Mouse (Mus musculus) gastrocnemius, adult 18-20 months (tissue): Measurements from ENCODE around the gene Cox5b. TPM values are rescaled to one million over a fixed set of nuclear protein-coding genes. Genes with fewer than 3 reads are reported as not detected.

Experiments
- DNase-seq: peaks from one replicate; pipeline ENCODE4 v3.0.0; 2021; ENCODE audit warnings: low spot score
- total RNA-seq, 2 experiments: library from RNA; stranded (reverse); gene quantifications; 2 replicates each; pipeline ENCODE4 v1.2.3; 2021

Gene Cox5b
- total RNA-seq, 2 experiments from 2014 or later: 1,366 to 1,435 TPM

GRCm38 (mm10) chr1:36683810-36684467 lies 7.3 kb upstream of the Cox5b start:
- peak; percentile 82 for DNase-seq

GRCm38 (mm10) chr1:36690671-36691235 lies 496 bp upstream of the Cox5b start:
- no peak for DNase-seq

GRCm38 (mm10) chr1:36694871-36695270 lies 3.6 kb downstream of the Cox5b start:
- DNase-seq: no peak

- no peak for DNase-seq
These were observed 5.2 kb downstream of the Cox5b start for GRCm38 (mm10) chr1:36696411-36696810.

- no peak for DNase-seq
These were observed 5.8 kb downstream of the Cox5b start for GRCm38 (mm10) chr1:36697030-36697429.

GRCm38 (mm10) chr1:36707166-36707565 lies 15.9 kb downstream of the Cox5b start:
- DNase-seq: no peak

GRCm38 (mm10) chr1:36707797-36708196 lies 16.5 kb downstream of the Cox5b start:
- no peak for DNase-seq

GRCm38 (mm10) chr1:36708626-36709025 lies 17.4 kb downstream of the Cox5b start:
- no peak for DNase-seq

- peak; percentile 24 for DNase-seq
These were observed 18.0 kb downstream of the Cox5b start for GRCm38 (mm10) chr1:36709055-36709853.

GRCm38 (mm10) chr1:36709854-36710280 lies 18.6 kb downstream of the Cox5b start, which contains the start of gene 4933424G06Rik:
Gene 4933424G06Rik, plus strand, starts transcription at chr1:36710149.
- peak; percentile 99 for DNase-seq

GRCm38 (mm10) chr1:36711104-36711503 lies 19.9 kb downstream of the Cox5b start:
- DNase-seq: no peak

- DNase-seq: no peak
These were observed 23.1 kb downstream of the Cox5b start, which contains the start of gene Actr1b for GRCm38 (mm10) chr1:36714311-36714710. Gene Actr1b, minus strand, starts transcription at chr1:36714422.

GRCm38 (mm10) chr1:36718786-36719185 lies 27.5 kb downstream of the Cox5b start:
- DNase-seq: no peak

- DNase-seq: no peak
These were observed 32.2 kb downstream of the Cox5b start for GRCm38 (mm10) chr1:36723146-36724056.

GRCm38 (mm10) chr1:36724057-36724431 lies 32.8 kb downstream of the Cox5b start:
- DNase-seq: no peak

- DNase-seq: peak; percentile 89
These were observed 46.1 kb downstream of the Cox5b start for GRCm38 (mm10) chr1:36737300-36737699.

GRCm38 (mm10) chr1:36739231-36739630 lies 48.0 kb downstream of the Cox5b start:
- no peak for DNase-seq

- no peak for DNase-seq
These were observed 51.8 kb downstream of the Cox5b start for GRCm38 (mm10) chr1:36743046-36743445.
